Mouse (Mus musculus) hematopoietic multipotent progenitor cell, adult 10-12 weeks (in vitro differentiated cells): ENCODE results near the gene Atf6. TPM values are rescaled to one million over a fixed set of nuclear protein-coding genes. Genes with fewer than 3 reads are reported as not detected.

ENCODE experiments used
- polyA plus RNA-seq: library from polyadenylated mRNA; stranded (reverse); fragments of >175 nt; gene quantifications from 2 replicates; pipeline ENCODE4 v1.2.3, GENCODE M21; 2012; ENCODE audit warnings: low replicate concordance

Gene Atf6
- polyA plus RNA-seq: 3.4 and 3.9 TPM in 2 replicates

GRCm38 (mm10) chr1:170867691-170868105 lies at the start of gene Atf6:
TSS of gene Atf6 (minus strand) at chr1:170867771.

GRCm38 (mm10) chr1:170912891-170913615 lies 45.5 kb upstream of the Atf6 start, which contains the start of gene Fcrlb:
TSS of gene Fcrlb (minus strand) at chr1:170912941.

GRCm38 (mm10) chr1:170884978-170885561 lies 17.5 kb upstream of the Atf6 start, which contains the start of the genes Gm26620 and Dusp12:
TSS of gene Gm26620 (plus strand) at chr1:170885065.
TSS of gene Dusp12 (minus strand) at chr1:170885540.

Other genes starting within 250 kb of the Atf6 start
- gene Olfml2b, start 223.2 kb downstream of the Atf6 start, polyA plus RNA-seq: 0.30 and 0.31 TPM in 2 replicates
- 0.97 and 1.8 TPM in 2 replicates for gene Gm26620, start 17.3 kb upstream of the Atf6 start, polyA plus RNA-seq
- 9.9 and 10.7 TPM in 2 replicates for gene Dusp12, start 17.8 kb upstream of the Atf6 start, polyA plus RNA-seq
- 1.8 and 4.3 TPM in 2 replicates for gene Fcrlb, start 45.2 kb upstream of the Atf6 start, polyA plus RNA-seq
- 51.1 and 98.7 TPM in 2 replicates for gene Fcrla, start 59.8 kb upstream of the Atf6 start, polyA plus RNA-seq
- 14.9 and 45.1 TPM in 2 replicates for gene Fcgr2b, start 108.8 kb upstream of the Atf6 start, polyA plus RNA-seq
- gene Fcgr4, start 151.1 kb upstream of the Atf6 start, polyA plus RNA-seq: 3.3 and 3.6 TPM in 2 replicates
- 7.1 and 11.2 TPM in 2 replicates for gene Fcgr3, start 197.2 kb upstream of the Atf6 start, polyA plus RNA-seq
- 1.2 and 1.6 TPM in 2 replicates for gene Cfap126, start 246.1 kb upstream of the Atf6 start, polyA plus RNA-seq